Mouse (Mus musculus) A20 (cell line): ENCODE measurements around the gene Dmc1.

Experiments
- DNase-seq: peaks from one replicate; pipeline ENCODE4 v3.0.0-alpha.2; 2011; ENCODE audit warnings: low read depth, low spot score

Gene Dmc1

GRCm38 (mm10) chr15:79562417-79562816 lies 42.5 kb downstream of the Dmc1 start:
- no peak for DNase-seq

DNA sequence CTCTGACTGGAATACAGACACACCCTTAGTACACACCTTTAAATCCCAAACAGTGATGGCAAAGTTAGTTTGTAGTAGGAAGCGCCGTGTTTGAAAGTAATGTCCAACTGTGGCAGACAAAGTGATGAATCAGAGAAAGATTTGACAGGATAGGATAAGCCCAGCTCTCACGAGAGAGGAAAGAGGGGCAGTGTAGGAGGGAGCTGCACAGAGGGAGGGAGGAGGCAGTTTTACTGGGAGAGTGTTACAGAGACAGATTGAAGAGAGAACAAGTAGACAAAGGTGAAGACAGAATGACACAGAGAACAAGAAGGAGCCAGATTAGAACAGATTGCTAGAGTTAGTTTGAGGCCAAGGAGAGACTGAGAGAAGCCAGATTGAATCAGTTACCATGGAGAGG lies 45.3 kb downstream of the Dmc1 start:
- no peak for DNase-seq

DNA sequence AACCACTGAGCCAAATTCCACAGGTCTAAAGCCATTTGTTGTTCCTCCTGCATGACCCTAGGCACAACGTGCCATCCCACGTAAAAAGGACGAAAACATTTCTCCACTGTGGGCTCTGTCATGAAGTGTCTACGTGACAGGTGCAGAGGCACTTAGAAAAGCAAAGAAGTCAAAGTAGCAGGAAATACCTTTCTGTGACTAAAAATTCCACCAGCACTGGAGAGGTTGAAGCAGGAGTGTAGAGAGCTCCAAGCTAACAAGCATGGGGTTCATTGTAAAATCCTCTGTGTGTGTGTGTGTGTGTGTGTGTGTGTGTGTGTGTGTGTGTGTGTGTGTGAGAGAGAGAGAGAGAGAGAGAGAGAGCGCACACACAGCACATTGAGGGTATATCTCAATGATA lies 52.3 kb downstream of the Dmc1 start:
- DNase-seq, result no peak

DNA sequence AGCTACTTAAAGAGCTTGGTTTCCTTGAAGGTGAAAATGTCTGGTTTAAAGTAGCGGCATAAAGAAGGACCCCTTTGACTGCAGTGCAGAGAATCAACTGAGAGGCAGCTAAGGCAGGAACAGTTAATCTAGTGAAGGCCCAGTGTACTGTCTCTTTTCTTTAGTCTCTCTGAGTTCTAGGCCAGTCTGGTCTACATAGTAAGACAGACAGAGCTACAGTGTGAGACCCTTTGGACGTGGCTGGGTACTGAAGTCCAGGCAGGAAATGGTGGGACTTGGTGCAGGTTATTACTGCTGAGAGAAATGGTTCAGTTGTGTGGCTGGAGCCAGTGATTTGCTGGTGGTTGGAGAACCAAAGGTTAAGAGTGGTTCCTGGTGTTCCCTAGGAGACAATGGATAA lies 56.7 kb downstream of the Dmc1 start:
- no peak for DNase-seq

- DNase-seq, result no peak
Measured at GRCm38 (mm10) chr15:79547289-79547820, 57.6 kb downstream of the Dmc1 start.

DNA sequence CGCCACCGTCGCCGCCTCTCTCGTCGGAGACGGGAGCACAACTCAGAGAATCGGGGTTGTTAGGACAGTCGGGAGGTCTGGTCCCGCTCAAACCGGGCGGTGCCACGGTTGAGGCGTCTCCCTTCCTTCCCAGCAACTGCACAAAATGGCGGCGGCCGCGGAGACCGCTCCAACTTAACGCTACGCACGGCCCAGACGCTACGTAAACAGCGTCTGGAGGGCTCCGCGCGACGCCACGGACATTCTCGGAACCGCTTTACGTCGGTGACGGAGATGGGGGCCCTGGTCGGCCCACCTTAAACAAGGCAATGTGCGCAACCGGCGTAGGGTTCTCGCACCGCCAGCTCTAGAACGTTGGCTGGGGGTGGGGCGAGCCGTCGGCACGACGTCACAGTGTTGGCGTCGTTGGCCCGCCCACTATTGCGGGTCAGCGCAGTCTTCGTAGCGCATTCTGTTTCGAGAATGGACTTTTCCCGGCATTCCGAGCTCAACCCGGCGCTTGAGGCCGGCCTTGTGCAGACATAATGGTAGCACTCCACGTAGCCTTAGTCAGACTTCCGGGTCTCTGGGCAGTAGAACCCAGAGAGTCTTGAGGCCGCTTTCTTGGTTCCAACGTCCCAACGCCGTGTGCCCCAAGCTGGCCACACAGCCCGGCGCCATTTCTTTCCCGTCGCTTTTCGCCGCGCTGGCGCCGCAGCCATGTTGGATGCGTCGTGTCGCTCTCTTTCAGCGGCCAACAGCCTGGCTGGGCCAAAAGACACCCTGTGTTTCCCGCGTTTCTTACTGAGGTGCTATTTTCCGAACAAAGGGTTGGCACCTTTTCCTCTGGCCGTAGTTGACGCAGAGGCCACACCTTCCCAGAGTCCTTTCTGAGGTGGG lies 58.3 kb downstream of the Dmc1 start, which contains the start of gene Ddx17:
Ddx17 (minus strand) TSS at position 332 of the 879 bp plus-strand sequence.
- peak; percentile 95 for DNase-seq

- no peak for DNase-seq
Measured at GRCm38 (mm10) chr15:79545921-79546399, 58.9 kb downstream of the Dmc1 start.

DNA sequence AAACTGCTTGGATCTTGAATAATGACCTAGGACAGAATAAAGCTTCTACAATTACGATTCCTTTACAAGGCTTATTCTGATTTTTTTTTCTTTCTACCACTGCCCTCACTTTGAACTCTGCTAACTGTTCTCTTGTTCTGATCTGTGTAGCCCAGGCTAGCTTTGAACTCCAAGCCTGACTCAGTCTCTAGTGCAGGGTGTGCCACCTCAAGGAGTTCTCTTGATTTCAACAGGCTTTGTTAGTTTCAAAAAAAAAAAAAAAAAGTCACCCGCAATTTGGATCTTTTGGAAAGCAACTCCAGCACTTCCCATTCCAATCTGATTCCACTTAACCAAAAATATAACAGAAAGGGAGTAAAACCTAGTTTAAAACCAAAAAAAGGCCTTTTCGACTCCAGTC lies 59.4 kb downstream of the Dmc1 start:
- no peak for DNase-seq

GRCm38 (mm10) chr15:79543968-79544367 lies 60.9 kb downstream of the Dmc1 start:
- DNase-seq, result no peak

DNA sequence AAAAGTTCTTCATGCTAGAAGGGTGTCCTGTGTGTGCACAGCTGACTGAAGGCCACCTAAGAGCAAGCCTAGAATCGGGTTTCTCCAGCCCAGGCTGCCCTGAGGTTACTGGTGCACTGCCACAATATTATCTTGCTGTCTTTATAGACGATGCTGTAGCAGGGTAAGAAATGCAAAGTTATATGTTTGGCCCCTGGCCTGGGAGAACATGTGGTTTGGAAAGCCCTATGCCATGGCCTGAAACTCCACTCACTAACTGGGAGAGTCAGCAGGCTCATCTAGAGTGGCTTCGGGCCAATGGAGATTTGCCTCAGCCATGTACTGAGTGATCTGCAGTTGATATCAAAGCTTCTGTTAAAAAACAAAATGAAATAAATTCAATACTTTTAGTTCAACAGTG lies 71.1 kb downstream of the Dmc1 start:
- DNase-seq, result no peak

GRCm38 (mm10) chr15:79529935-79530334 lies 75.0 kb downstream of the Dmc1 start:
- DNase-seq, result no peak

GRCm38 (mm10) chr15:79527991-79528639 lies 76.8 kb downstream of the Dmc1 start:
- no peak for DNase-seq

- no peak for DNase-seq
Measured at GRCm38 (mm10) chr15:79527192-79527591, 77.7 kb downstream of the Dmc1 start.

- peak; percentile 16 for DNase-seq
Measured at GRCm38 (mm10) chr15:79525979-79526768, 78.7 kb downstream of the Dmc1 start.

DNA sequence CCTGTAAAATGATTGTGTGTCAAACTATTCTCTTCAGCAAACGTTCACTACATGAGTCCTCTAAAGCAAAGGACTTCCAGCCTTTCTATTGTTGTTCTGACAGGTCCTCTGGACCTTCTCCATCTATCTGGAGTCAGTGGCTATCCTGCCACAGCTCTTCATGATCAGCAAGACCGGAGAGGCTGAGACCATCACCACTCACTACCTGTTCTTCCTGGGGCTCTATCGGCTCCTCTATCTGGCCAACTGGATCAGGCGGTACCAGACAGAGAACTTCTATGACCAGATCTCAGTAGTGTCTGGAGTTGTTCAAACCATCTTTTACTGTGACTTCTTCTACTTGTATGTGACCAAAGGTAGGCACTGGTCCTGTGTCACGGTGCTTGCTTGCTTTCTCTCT lies 79.3 kb downstream of the Dmc1 start:
- peak; percentile 20 for DNase-seq

DNA sequence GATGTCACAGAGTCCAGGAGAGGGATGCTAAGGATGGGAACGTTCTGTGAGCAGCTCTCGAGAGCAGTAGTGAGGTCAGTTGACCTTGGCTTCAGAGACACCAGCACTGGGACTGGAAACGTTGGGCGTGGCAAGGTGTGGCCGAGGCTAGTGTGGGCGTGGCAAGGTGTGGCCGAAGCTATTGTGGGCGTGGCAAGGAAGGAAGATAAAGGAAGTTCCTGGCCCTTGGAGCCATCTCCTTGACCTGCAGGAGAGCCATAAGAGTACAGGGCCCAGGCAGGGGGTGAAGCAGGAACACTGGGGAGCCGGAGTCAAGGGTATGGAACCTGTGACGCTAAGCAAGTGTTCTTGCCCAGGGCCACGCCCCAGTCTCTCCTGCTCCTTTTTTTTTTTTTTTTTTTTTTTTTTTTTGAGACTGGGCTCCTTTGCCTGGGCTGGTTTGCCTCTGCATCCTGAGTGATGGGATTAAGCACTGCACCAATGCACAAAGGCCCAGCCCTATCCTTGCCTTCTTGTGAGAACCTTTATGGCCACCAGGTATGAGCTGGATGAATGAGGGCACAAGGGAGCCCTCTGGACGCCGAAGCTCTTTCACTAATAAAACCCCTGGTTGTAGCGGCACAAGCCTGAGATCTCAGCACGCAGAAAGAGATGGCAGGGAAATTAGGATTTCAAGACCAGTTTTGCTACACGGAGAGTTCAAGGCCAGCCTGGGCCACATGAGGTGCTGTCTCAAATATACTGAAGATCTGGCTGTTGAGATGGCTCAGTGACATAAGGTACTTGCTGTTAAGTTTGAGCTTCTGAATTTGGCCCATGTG lies 85.3 kb downstream of the Dmc1 start:
- DNase-seq, result peak; percentile 24

GRCm38 (mm10) chr15:79518571-79518970 lies 86.3 kb downstream of the Dmc1 start:
- DNase-seq, result no peak

DNA sequence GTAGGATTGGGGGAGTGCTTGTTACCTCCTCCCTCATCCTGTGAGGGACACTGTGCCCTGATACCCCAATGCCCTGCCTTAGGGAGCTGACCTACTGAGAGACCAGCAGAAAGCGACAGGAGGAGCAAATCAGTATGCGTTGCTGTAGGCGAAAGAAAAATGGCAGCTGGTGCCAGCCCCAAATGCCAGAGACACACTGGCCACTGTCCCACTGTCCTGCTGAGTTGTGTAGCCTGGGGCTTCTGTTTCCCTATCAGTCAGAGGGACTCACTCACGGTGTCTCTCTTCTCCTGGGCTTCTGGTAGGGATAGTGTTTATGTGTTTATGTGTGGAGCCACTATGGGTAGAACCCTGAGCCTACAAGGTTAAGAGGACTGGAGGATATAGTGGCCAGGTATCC lies 87.2 kb downstream of the Dmc1 start:
- DNase-seq, result no peak

- DNase-seq, result no peak
Measured at GRCm38 (mm10) chr15:79516171-79517096, 88.5 kb downstream of the Dmc1 start, which contains the start of gene Kdelr3. Gene Kdelr3 (plus strand): TSS chr15:79516411.

- no peak for DNase-seq
Measured at GRCm38 (mm10) chr15:79513940-79514339, 91.0 kb downstream of the Dmc1 start.
